Mouse (Mus musculus) fibroblast of lung, adult 2 months (primary cell): ENCODE data around the gene Acsf3.
A peak's percentile ranks its signal among the peaks of the same experiment; 100 is the strongest.

ENCODE experiments used
- DNase-seq: peaks from one replicate; pipeline ENCODE4 v3.0.0-alpha.2; 2011; ENCODE audit warnings: low read depth

Gene Acsf3

DNA sequence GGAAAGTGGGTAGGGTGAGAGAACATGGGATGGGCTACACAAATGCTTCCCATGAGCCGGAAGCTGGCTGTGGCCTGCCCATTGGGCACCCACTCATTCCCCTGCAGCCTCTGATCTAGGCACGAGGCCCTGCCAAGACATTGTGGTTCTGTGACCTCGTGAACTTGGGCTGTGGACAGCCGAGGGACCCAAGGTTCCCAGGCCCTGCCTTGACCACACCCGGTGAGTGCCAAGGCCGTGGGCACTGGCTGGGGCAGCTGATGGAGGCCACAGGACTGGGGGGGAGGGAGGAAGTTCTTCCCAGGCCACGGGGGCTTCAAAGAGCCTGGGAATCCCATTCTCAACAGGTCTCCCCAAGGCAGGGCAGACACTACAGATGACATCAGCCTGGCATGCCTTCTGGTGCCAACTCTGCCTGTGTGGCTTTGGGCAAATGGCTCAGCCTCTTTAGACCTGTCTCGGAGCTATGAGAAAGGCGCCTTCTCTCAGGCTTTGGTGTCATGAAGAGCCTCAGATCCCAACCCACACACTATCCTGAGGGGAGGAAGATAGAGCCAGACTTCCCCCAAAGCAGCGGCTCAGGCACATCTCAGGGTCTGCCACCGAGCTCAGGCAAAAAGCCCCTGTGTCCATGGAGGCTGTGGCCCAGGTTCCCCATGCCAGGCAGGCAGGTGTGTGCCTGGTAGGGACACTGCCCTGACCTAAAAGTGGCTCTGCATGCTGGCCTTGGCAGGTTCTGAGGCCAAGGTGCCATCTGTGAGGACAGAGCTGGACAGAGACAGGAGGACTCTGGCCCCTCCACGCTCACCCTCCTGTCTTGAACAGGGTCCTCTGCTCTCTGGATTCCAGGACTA, 76.6 kb downstream of the Acsf3 start:
- DNase-seq: peak; percentile 52

DNA sequence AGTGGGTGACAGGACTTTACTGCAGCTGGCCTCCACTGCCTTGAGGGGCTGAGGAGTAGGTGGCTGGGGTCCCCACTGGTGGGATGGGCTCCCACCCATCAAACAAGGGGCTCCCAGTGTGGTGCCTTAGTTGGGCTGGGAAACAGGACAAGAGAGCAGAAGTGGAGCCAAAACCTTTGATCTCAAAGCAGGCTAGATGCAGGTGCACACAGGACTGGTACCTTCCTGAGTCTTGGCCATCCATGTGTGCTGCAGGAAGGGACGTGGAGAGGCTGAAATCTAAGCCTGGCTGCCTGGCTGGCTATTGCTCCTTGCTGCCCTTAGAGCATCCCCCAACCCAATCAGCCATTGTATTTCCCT, 77.2 kb downstream of the Acsf3 start:
- DNase-seq: no peak

DNA sequence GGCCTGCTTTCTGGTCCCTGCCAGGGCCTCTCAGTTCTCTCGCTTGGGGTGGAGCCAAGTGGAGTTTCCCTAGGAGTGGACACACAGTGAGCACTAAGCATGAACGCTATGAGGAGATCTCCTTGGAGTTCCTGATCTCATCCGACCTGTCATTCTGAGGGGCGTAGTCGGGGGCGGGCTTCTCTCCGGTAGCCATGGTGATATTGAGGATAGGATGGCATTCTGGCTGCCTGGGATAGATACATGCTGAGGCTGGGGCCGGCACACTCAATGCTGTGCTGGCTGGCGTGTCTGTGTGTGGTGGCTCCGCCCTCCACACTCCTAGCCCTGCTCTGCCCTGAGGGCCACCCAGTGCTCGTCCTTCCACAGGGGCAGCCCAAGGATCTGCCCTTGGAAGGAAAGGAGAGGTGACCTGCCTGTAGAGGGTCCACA, 78.1 kb downstream of the Acsf3 start:
- DNase-seq: no peak

DNA sequence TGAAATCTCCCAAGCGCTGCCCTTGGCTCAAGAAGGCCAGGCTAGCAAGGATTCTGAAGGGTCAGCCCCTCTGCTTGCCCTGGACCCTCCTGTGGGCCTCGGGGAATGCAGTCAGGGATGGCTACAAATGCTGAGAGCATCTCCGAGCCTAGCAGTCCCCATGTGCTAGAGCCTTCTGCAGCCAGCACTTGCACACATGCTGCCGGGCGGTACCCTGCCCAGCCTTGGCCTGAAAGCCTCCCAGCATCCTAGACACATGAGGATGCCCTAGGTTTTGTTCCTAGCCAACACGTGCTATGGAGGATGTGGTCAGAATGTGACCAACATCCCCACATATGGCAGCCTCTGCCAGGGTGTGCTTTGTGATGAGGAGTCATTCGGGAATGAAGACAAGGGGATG, 79.1 kb downstream of the Acsf3 start:
- no peak for DNase-seq

DNA sequence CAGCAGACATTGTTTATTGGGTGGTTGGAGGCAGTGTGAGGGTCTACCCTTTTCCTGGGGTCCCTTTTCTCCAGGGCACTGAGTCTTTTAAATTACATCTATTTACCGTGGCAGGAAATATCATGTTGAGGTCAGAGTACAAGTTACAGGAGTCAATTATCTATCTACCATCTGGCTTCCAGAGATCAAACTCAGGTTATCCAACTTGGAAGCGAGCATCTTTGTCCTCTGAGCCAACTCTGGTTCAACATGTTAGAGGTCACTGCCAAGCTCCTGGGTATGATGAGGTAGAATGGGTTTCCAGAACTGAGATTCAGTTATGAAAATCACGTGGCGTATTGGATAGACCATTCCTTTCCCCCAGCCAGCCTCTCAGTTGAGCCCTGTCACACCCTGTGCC, 79.8 kb downstream of the Acsf3 start:
- DNase-seq: no peak

DNA sequence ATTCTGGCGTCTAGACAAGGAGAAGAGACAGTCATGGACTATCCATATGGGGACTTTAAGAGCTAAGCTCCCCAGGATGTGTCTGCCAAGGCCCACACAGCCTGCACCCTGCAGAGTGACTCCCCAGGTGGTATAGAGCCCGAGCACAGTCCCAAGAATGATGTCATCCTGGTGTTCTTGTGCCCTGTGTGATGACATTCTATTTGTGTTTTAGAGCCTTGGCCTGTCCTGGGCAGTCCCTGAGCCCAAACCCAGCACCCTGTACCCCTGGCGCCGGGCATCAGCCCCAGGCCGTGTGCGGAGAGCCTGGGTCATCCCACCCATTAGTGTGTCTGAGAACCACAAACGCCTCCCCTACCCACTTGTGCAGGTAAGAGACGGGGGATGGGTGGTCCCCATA, 81.0 kb downstream of the Acsf3 start:
- no peak for DNase-seq

DNA sequence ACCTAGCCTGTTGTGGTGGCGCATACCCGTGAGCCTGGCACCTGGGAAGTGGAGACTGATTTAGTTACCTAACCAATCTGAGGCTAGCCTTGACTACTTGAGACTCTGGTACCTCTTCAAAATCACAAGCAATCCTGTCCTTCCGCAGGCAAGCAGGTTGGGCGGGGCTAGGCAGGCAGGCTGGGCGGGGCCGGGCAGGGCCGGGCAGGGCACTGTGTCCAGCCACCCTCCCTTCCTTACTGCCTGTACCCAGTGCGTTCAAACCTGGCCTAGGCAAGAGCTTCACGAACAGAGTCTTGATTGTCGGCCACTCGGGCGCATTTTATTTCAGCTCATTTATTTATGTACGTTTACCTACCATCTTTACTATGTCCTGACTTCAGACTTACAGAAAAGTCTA, 84.6 kb downstream of the Acsf3 start:
- no peak for DNase-seq

DNA sequence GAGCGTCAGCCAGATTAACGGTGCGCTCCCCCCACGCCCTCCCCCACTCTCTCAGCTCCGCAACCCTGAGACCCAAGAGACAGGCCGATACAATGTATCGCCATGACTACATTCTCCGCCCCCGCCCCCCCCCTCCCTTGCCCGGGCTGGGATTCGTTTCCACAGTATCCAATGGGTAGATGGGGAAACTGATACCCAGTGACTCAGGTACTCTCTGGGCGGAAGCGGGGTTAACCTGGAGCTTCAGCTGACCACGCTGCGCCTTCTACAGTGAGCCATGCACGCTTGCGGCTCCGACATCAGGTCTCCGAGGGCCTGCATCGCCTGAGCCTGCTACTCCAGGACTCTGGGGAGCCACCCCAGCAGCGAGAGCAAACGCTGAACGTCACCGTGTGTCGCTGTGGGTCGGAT, 89.4 kb downstream of the Acsf3 start:
- no peak for DNase-seq

DNA sequence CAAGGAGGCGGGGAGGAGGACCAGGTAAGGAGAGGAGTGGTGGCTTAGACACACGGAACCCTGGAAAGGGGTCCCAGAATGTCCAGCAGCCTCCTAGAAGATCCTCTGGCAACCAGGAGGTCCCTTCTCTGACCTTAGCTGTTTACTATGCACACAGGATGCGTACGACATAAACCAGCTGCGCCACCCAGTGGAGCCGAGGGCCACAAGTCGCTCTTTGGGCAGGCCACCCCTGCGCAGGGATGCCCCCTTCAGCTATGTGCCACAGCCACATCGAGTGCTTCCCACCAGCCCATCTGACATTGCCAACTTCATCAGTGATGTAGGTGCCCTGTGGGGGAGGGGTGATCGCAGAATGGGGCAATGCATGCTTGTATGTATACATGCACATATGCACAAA, 90.2 kb downstream of the Acsf3 start:
- DNase-seq: no peak

DNA sequence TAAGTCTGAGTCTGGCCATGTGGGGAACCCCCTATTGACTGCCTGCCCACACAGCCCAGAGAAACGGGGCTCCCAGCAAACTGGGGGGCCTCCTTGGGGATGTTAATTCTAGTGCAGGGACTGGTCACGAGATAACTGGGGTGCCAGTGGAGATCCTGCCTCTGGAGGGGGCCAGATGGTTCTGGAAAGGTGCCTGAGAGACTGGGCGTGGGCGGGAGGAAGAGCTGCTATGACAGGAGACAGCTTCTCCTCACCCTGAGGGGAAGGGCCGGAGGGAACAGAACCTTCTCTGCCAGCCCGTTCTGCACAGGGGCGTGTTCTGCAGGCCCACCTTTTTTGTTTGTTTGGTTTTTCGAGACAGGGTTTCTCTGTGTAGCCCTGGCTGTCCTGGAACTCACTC, 90.9 kb downstream of the Acsf3 start:
- DNase-seq: no peak
